Mouse (Mus musculus) E14TG2a.4 (cell line): ENCODE data around the gene Zfp383.

Experiments used
- H3K27me3 ChIP-seq: 2 replicates; pipeline ENCODE4 v1.6.1; 2014; ENCODE audit warnings: low read length, control low read depth; ENCODE audit not compliant: insufficient read depth
- H3K36me3 ChIP-seq: 2 replicates; pipeline ENCODE4 v1.6.1; 2014; ENCODE audit warnings: low read length, control low read depth; ENCODE audit not compliant: insufficient read depth
- H3K4me1 ChIP-seq: replicated peaks from 2 replicates; pipeline ENCODE4 v1.6.1; 2014; ENCODE audit warnings: low read depth, low read length, control low read depth
- H3K4me3 ChIP-seq: replicated peaks from 2 replicates; pipeline ENCODE4 v1.5.1; 2014; ENCODE audit warnings: mild to moderate bottlenecking, low read length
- H3K9me3 ChIP-seq: 2 replicates; pipeline ENCODE4 v1.6.1; 2014; ENCODE audit warnings: low read length, control low read depth
- CTCF ChIP-seq: conservative IDR thresholded peaks from 2 replicates; pipeline ENCODE4 v1.5.1; 2014; ENCODE audit warnings: low read length
- NANOG ChIP-seq: IDR thresholded peaks from 2 replicates; pipeline ENCODE4 v1.6.1; 2014; ENCODE audit warnings: borderline replicate concordance, low read length, mixed read lengths
- POU5F1 ChIP-seq: IDR thresholded peaks from 2 replicates; pipeline ENCODE4 v1.6.1; 2014; ENCODE audit warnings: low read length, borderline replicate concordance

The Zfp383 gene

GRCm38 (mm10) chr7:29917371-29918061, 9.5 kb downstream of the Zfp383 start:
- Histone ChIP-seq H3K4me3 (no peak overlapping the region), H3K9me3 (no peaks in the 10 kb centered on the region), H3K27me3 (no peaks in the 10 kb centered on the region), H3K4me1 (peaks cover 18% of the 10 kb centered on the region), H3K36me3 (peaks cover 29% of the 10 kb centered on the region)
- TF ChIP-seq POU5F1 = no peak
- TF ChIP-seq CTCF = no peak

GRCm38 (mm10) chr7:29918062-29918453, 10.0 kb downstream of the Zfp383 start:
- Histone ChIP-seq H3K4me3 (no peak overlapping the region), H3K27me3 (no peaks in the 10 kb centered on the region), H3K4me1 (peaks cover 15% of the 10 kb centered on the region), H3K36me3 (peaks cover 28% of the 10 kb centered on the region), H3K9me3 (no peaks in the 10 kb centered on the region)
- no peak for TF ChIP-seq POU5F1
- TF ChIP-seq NANOG = no peak
- no peak for TF ChIP-seq CTCF

GRCm38 (mm10) chr7:29921439-29922093, 13.5 kb downstream of the Zfp383 start:
- H3K4me3 ChIP-seq = no peak overlapping the region
- TF ChIP-seq CTCF (no peak), POU5F1 (no peak), NANOG (no peak)

GRCm38 (mm10) chr7:29922780-29923179, 14.8 kb downstream of the Zfp383 start:
- Histone ChIP-seq H3K36me3 (no peaks in the 10 kb centered on the region), H3K4me3 (no peak overlapping the region), H3K27me3 (no peaks in the 10 kb centered on the region), H3K9me3 (no peaks in the 10 kb centered on the region), H3K4me1 (peaks cover 4% of the 10 kb centered on the region)
- TF ChIP-seq POU5F1 (no peak), NANOG (no peak), CTCF (no peak)

More at GRCm38 (mm10) chr7:29921439-29922093, 13.5 kb downstream of the Zfp383 start:
- no peaks in the 10 kb centered on the region for H3K27me3 ChIP-seq
- no peaks in the 10 kb centered on the region for H3K36me3 ChIP-seq
- H3K4me1 ChIP-seq = peaks cover 9% of the 10 kb centered on the region
- H3K9me3 ChIP-seq = no peaks in the 10 kb centered on the region

- Histone ChIP-seq H3K4me1 (peaks cover 42% of the 10 kb centered on the region), H3K27me3 (no peaks in the 10 kb centered on the region), H3K9me3 (no peaks in the 10 kb centered on the region), H3K4me3 (no peak overlapping the region), H3K36me3 (peaks cover 69% of the 10 kb centered on the region)
- TF ChIP-seq NANOG = no peak
- TF ChIP-seq POU5F1 = no peak
- TF ChIP-seq CTCF = no peak
These were observed 30.8 kb downstream of the Zfp383 start for GRCm38 (mm10) chr7:29938856-29939255.

GRCm38 (mm10) chr7:29941027-29941426, 33.0 kb downstream of the Zfp383 start:
- Histone ChIP-seq H3K36me3 (peaks cover 48% of the 10 kb centered on the region), H3K9me3 (no peaks in the 10 kb centered on the region), H3K4me1 (peaks cover 56% of the 10 kb centered on the region), H3K4me3 (peak overlapping the region; percentile 75), H3K27me3 (no peaks in the 10 kb centered on the region)
- TF ChIP-seq NANOG (no peak), POU5F1 (no peak), CTCF (no peak)

GRCm38 (mm10) chr7:29942740-29943139, 34.7 kb downstream of the Zfp383 start:
- Histone ChIP-seq H3K9me3 (no peaks in the 10 kb centered on the region), H3K36me3 (peaks cover 30% of the 10 kb centered on the region), H3K27me3 (no peaks in the 10 kb centered on the region), H3K4me1 (peaks cover 56% of the 10 kb centered on the region), H3K4me3 (peak overlapping the region; percentile 75)
- TF ChIP-seq NANOG (peak; percentile 81; the same call in 1 of the 2 replicates), POU5F1 (no peak)

GRCm38 (mm10) chr7:29943720-29944119, 35.7 kb downstream of the Zfp383 start:
- Histone ChIP-seq H3K9me3 (no peaks in the 10 kb centered on the region), H3K4me1 (peaks cover 56% of the 10 kb centered on the region), H3K36me3 (peaks cover 31% of the 10 kb centered on the region), H3K27me3 (no peaks in the 10 kb centered on the region), H3K4me3 (peak overlapping the region; percentile 75)
- TF ChIP-seq NANOG (no peak), CTCF (no peak), POU5F1 (no peak)

GRCm38 (mm10) chr7:29944201-29944600, 36.2 kb downstream of the Zfp383 start:
- Histone ChIP-seq H3K36me3 (peaks cover 33% of the 10 kb centered on the region), H3K9me3 (no peaks in the 10 kb centered on the region), H3K4me3 (peak overlapping the region; percentile 75), H3K27me3 (no peaks in the 10 kb centered on the region), H3K4me1 (peaks cover 56% of the 10 kb centered on the region)
- TF ChIP-seq CTCF = no peak
- peak; percentile 90 for TF ChIP-seq NANOG
- TF ChIP-seq POU5F1 = no peak
